Mouse (Mus musculus) testis, adult 2 months (tissue): Measurements from ENCODE around the gene Gpc4.

Experiments used
- CTCF ChIP-seq: fragments of 200-500 bp; IDR thresholded peaks from 2 replicates; pipeline ENCODE4 v1.5.1; 2012; ENCODE audit warnings: low read depth, mild to moderate bottlenecking, inconsistent platforms, low read length, moderate library complexity; ENCODE audit not compliant: control insufficient read depth, insufficient read depth, insufficient replicate concordance
- POLR2A ChIP-seq: fragments of 200-500 bp; IDR thresholded peaks from 2 replicates; pipeline ENCODE4 v1.6.1; 2012; ENCODE audit warnings: low read depth, mild to moderate bottlenecking, inconsistent platforms, low read length, moderate library complexity; ENCODE audit not compliant: control insufficient read depth

DNA sequence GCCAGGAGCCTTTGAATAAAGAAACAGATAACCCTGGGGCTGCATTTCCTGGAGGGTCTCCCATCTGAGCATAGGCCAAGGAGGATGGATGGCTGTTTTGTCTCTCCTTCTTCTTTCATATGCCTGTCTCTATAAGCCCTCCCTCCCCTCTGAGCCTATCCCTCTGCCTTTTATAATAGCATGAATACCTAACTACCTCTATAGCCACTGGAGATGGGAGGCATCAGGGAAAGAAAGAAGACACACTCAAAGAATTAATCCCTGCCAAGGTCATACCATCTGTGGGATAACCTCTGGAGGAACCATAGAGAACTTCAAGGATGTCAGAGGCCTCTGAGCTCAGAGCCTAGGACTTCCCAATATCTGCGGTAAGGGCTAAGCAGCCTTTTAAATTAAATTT lies 35.4 kb downstream of the Gpc4 start:
- no peak for TF ChIP-seq POLR2A
- TF ChIP-seq CTCF: no peak
